Mouse (Mus musculus) heart, adult 2 months (tissue): ENCODE measurements at regions not wholly inside any gene's neighbourhood (a gene's known extent, or its start where the extent isn't known, plus 50 kb on each side); places are given as distances from the start of the nearest gene placed in this dataset.
A peak's percentile ranks its signal among the peaks of the same experiment; 100 is the strongest.

Experiments used
- DNase-seq, 2 experiments: peaks; one replicate each; pipeline ENCODE4 v3.0.0; 2021
- H3K27ac ChIP-seq: fragments of 200-600 bp; 2 replicates; pipeline ENCODE4 v1.8.1; 2022
- H3K27me3 ChIP-seq: fragments of 200-500 bp; 2 replicates; pipeline ENCODE4 v1.6.1; 2012; ENCODE audit warnings: mild to moderate bottlenecking, low read length, inconsistent platforms, mixed read lengths; ENCODE audit not compliant: control insufficient read depth, insufficient read depth
- H3K36me3 ChIP-seq: fragments of 200-500 bp; 2 replicates; pipeline ENCODE4 v1.6.1; 2012; ENCODE audit warnings: low read length, inconsistent platforms; ENCODE audit not compliant: control insufficient read depth, insufficient read depth
- H3K4me1 ChIP-seq: fragments of 200-500 bp; 2 replicates; pipeline ENCODE4 v1.6.1; 2011; ENCODE audit warnings: low read length; ENCODE audit not compliant: control insufficient read depth, insufficient read depth
- H3K4me3 ChIP-seq: fragments of 200-600 bp; 2 replicates; pipeline ENCODE4 v1.8.1; 2022
- H3K79me2 ChIP-seq: fragments of 200-500 bp; replicated peaks from 2 replicates; pipeline ENCODE4 v1.6.1; 2012; ENCODE audit warnings: mild to moderate bottlenecking, inconsistent platforms, low read length, moderate library complexity, mixed read lengths; ENCODE audit not compliant: control insufficient read depth, insufficient read depth
- H3K9ac ChIP-seq: fragments of 200-500 bp; 2 replicates; pipeline ENCODE4 v1.6.1; 2012; ENCODE audit warnings: low read depth, mild to moderate bottlenecking, control low read depth, inconsistent platforms, low read length, mixed read lengths
- CTCF ChIP-seq: fragments of 200-600 bp; IDR thresholded peaks from 2 replicates; pipeline ENCODE4 v1.8.1; 2022; ENCODE audit warnings: antibody characterized with exemption, mild to moderate bottlenecking, moderate library complexity
- EP300 ChIP-seq: fragments of 200-500 bp; IDR thresholded peaks from 2 replicates; pipeline ENCODE4 v1.6.1; 2011; ENCODE audit warnings: low read depth, low read length, control low read depth; ENCODE audit not compliant: insufficient read depth
- POLR2A ChIP-seq: fragments of 200-500 bp; IDR thresholded peaks from 2 replicates; pipeline ENCODE4 v1.6.1; 2011; ENCODE audit warnings: mild to moderate bottlenecking, low read depth, low read length, control low read depth; ENCODE audit not compliant: insufficient read depth
- WGBS: fragments of 180-500 bp; shearing (Covaris S2); methylation state at CpG from one replicate; pipeline ENCODE4 v1.1.7; 2018; 5-methylcytosine and 5-hydroxymethylcytosine counted together
- intact Hi-C: fragments of 180-260 bp; cut with DNase I; formaldehyde crosslinking; loops from one replicate; pipeline ENCODE4 v1.15.1; 2025

GRCm38 (mm10) chr19:44677295-44677694 lies 78.5 kb upstream of the Pax2 start:
- no peak overlapping the region for H3K27ac ChIP-seq
- 50% methylated on average over 8 of the region's 8 CpGs for WGBS
- intact Hi-C loops, result no loop called here
- H3K4me1 ChIP-seq, result no peaks in the 10 kb centered on the region
- H3K9ac ChIP-seq, result no peak overlapping the region
- no peak overlapping the region for H3K4me3 ChIP-seq
- no peaks in the 10 kb centered on the region for H3K36me3 ChIP-seq
- no peak for DNase-seq
- TF ChIP-seq POLR2A, result no peak
- no peak for TF ChIP-seq CTCF
- TF ChIP-seq EP300, result no peak
- H3K79me2 ChIP-seq, result no peaks in the 10 kb centered on the region
- peaks cover 14% of the 10 kb centered on the region for H3K27me3 ChIP-seq

- Histone ChIP-seq H3K4me1 (no peaks in the 10 kb centered on the region), H3K36me3 (no peaks in the 10 kb centered on the region), H3K4me3 (no peak overlapping the region), H3K79me2 (no peaks in the 10 kb centered on the region), H3K27ac (no peak overlapping the region), H3K9ac (no peak overlapping the region), H3K27me3 (peaks cover 17% of the 10 kb centered on the region)
- intact Hi-C loops, result no loop called here
- WGBS, result 52% methylated on average over 1 of the region's 1 CpGs
- TF ChIP-seq CTCF, result no peak
- no peak for TF ChIP-seq EP300
- TF ChIP-seq POLR2A, result no peak
- no peak for DNase-seq
Measured at GRCm38 (mm10) chr19:44678686-44679085, 77.2 kb upstream of the Pax2 start.

GRCm38 (mm10) chr19:44681675-44682074 lies 74.2 kb upstream of the Pax2 start:
- TF ChIP-seq POLR2A, result no peak
- no peak for TF ChIP-seq EP300
- TF ChIP-seq CTCF, result no peak
- no peak overlapping the region for H3K27ac ChIP-seq
- H3K4me1 ChIP-seq, result no peaks in the 10 kb centered on the region
- H3K27me3 ChIP-seq, result peaks cover 12% of the 10 kb centered on the region
- no peaks in the 10 kb centered on the region for H3K79me2 ChIP-seq
- no peak overlapping the region for H3K9ac ChIP-seq
- no peaks in the 10 kb centered on the region for H3K36me3 ChIP-seq
- H3K4me3 ChIP-seq, result no peak overlapping the region
- 24% methylated on average over 8 of the region's 8 CpGs for WGBS
- intact Hi-C loops, result loop anchor here (5.0 kb wide), 1 partner anchor 71 kb away; no protein-coding TSS in a partner anchor
- DNase-seq, result no peak

DNA sequence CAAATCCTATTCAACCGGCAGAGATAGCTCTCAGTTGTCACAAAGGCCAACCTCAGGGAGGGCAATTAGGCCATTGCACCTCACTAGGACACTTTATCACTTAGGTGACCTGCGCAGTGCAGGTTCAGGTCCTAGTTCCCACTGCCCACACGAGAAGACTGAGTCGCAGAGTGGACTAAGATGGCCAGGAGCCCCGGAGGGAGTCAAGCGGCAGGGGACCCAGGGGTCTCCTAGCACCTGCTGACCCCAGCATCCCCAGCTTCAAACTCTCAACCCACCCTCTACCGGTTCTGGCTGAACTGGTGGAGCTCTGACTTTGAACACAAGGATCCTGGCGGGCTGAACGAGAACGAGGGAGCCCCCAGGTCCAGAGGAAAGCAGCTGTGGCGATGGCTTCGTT lies 72.7 kb upstream of the Pax2 start:
- Histone ChIP-seq H3K79me2 (no peaks in the 10 kb centered on the region), H3K4me3 (no peak overlapping the region), H3K9ac (no peak overlapping the region), H3K27me3 (peaks cover 14% of the 10 kb centered on the region), H3K27ac (no peak overlapping the region), H3K4me1 (no peaks in the 10 kb centered on the region), H3K36me3 (no peaks in the 10 kb centered on the region)
- DNase-seq, result no peak
- intact Hi-C loops, result loop anchor here (5.0 kb wide), 1 partner anchor 69 kb away; no protein-coding TSS in a partner anchor
- 5% methylated on average over 12 of the region's 12 CpGs for WGBS
- TF ChIP-seq CTCF (no peak), POLR2A (no peak), EP300 (no peak)

DNA sequence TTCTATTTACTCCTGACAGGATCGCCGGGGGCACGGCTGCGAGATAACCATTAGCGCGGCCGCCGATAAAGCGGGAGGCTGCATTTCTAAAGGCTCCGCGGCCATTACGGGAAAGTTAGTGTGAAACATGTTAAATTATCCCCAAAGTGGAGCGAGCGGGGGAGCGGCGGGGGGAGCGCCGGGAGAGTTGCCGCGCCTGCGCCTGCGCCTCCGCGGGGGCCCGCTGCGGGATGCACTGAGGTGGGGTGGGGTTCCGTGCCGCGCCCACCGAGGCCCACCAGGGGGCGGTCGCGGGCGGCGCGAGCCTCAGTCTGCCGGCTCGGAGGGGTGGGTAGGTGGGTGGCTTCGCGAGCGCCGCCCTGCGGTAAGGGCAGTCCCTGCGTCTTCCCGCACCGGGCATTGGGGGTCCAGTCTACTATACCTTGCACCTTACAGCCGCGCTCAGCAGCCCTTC lies 71.8 kb upstream of the Pax2 start:
- no peak overlapping the region for H3K27ac ChIP-seq
- intact Hi-C loops, result loop anchor here (5.0 kb wide), 1 partner anchor 68 kb away; no protein-coding TSS in a partner anchor
- H3K79me2 ChIP-seq, result no peaks in the 10 kb centered on the region
- WGBS, result 2% methylated on average over 43 of the region's 48 CpGs
- no peaks in the 10 kb centered on the region for H3K4me1 ChIP-seq
- no peak overlapping the region for H3K4me3 ChIP-seq
- TF ChIP-seq CTCF (peak; percentile 69), POLR2A (no peak)
- DNase-seq, result peak; percentile 9 to 45
- no peaks in the 10 kb centered on the region for H3K36me3 ChIP-seq
- H3K27me3 ChIP-seq, result peaks cover 16% of the 10 kb centered on the region
- no peak overlapping the region for H3K9ac ChIP-seq

GRCm38 (mm10) chr19:44686061-44686460 lies 69.8 kb upstream of the Pax2 start:
- intact Hi-C loops, result no loop called here

More at GRCm38 (mm10) chr19:44686061-44686460, 69.8 kb upstream of the Pax2 start:
- WGBS, result 33% methylated on average over 7 of the region's 7 CpGs
- no peaks in the 10 kb centered on the region for H3K4me1 ChIP-seq
- H3K79me2 ChIP-seq, result no peaks in the 10 kb centered on the region
- H3K4me3 ChIP-seq, result no peak overlapping the region
- no peak overlapping the region for H3K9ac ChIP-seq
- H3K27ac ChIP-seq, result no peak overlapping the region
- peaks cover 15% of the 10 kb centered on the region for H3K27me3 ChIP-seq
- no peak for DNase-seq
- H3K36me3 ChIP-seq, result no peaks in the 10 kb centered on the region
- TF ChIP-seq CTCF, result no peak
- no peak for TF ChIP-seq POLR2A
- TF ChIP-seq EP300, result no peak
